Mouse (Mus musculus): ENCODE results near the gene Pnmal2. TPM values are rescaled to one million over a fixed set of nuclear protein-coding genes. Genes with fewer than 3 reads are reported as not detected.

Gene Pnmal2
- polyA plus RNA-seq, 1 experiment from 2014 or later = 2.0 TPM

DNA sequence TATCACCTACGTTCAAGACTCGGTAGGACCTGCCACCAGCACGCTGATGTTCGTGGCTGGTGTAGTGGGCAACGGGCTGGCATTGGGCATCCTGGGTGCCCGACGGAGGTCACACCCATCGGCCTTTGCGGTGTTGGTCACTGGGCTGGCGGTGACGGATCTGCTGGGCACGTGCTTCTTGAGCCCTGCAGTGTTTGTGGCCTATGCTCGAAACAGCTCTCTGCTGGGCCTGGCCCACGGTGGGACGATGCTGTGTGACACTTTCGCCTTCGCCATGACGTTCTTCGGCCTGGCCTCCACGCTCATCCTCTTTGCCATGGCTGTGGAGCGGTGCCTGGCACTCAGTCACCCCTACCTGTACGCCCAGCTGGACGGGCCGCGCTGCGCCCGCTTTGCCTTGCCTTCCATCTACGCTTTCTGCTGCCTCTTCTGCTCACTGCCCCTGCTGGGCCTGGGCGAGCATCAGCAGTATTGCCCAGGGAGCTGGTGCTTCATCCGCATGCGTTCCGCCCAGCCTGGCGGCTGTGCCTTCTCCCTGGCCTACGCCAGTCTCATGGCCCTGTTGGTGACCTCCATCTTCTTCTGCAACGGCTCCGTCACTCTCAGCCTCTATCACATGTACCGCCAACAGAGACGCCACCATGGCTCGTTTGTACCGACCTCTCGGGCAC, 37.5 kb upstream of the Pnmal2 start:
- Histone ChIP-seq H3K4me3 (ENCODE audit: low read depth, low read length) (no peak overlapping the region), H3K9me3 (replicated peaks; ENCODE audit: control insufficient read depth, low read length) (no peaks in the 10 kb centered on the region), H3K4me1 (ENCODE audit: control insufficient read depth, insufficient read depth, low read length) (peaks cover 40% of the 10 kb centered on the region), H3K27ac (ENCODE audit: low read depth, low read length) (no peak overlapping the region), H3K9ac (ENCODE audit: low read depth, low read length) (no peak overlapping the region), H3K27me3 (ENCODE audit: control insufficient read depth, insufficient read depth, low read length) (peaks cover 52% of the 10 kb centered on the region), H3K4me2 (no peak overlapping the region), H3K36me3 (ENCODE audit: control insufficient read depth, insufficient read depth, low read length) (no peaks in the 10 kb centered on the region)
- no peak for ATAC-seq (replicated peaks; ENCODE audit: insufficient number of reproducible peaks, low FRiP score, low TSS enrichment)
- WGBS (ENCODE audit: insufficient replicate concordance) = 84% methylated on average over 41 of the region's 41 CpGs

DNA sequence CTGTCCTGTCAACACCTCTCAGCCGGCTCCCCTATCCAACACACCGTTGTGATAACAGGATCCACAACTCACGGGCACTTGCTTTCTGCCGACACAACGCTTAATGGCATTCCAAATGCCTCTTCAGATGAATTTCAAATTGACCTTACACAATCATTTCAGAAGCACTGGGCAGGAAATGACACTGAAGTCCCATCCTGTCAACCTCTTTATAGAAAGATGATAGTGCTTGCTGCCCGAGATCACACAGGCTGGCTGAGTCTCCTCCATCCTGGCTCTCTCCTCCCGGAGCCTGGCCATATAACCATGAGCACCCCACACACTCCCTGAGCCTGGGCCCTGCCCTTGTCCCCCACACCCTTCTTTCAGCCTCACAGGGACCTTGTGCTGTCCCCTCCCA, 36.6 kb upstream of the Pnmal2 start:
- H3K36me3 ChIP-seq (ENCODE audit: control insufficient read depth, insufficient read depth, low read length) = no peaks in the 10 kb centered on the region
- no peak overlapping the region for H3K9ac ChIP-seq (ENCODE audit: low read depth, low read length)
- H3K9me3 ChIP-seq (replicated peaks; ENCODE audit: control insufficient read depth, low read length) = no peaks in the 10 kb centered on the region
- ATAC-seq (replicated peaks; ENCODE audit: insufficient number of reproducible peaks, low FRiP score, low TSS enrichment) = no peak
- H3K4me1 ChIP-seq (ENCODE audit: control insufficient read depth, insufficient read depth, low read length) = peaks cover 38% of the 10 kb centered on the region
- peaks cover 50% of the 10 kb centered on the region for H3K27me3 ChIP-seq (ENCODE audit: control insufficient read depth, insufficient read depth, low read length)
- WGBS (ENCODE audit: insufficient replicate concordance) = 7% methylated on average over 7 of the region's 7 CpGs
- H3K27ac ChIP-seq (ENCODE audit: low read depth, low read length) = no peak overlapping the region
- H3K4me2 ChIP-seq = no peak overlapping the region
- H3K4me3 ChIP-seq (ENCODE audit: low read depth, low read length) = no peak overlapping the region

DNA sequence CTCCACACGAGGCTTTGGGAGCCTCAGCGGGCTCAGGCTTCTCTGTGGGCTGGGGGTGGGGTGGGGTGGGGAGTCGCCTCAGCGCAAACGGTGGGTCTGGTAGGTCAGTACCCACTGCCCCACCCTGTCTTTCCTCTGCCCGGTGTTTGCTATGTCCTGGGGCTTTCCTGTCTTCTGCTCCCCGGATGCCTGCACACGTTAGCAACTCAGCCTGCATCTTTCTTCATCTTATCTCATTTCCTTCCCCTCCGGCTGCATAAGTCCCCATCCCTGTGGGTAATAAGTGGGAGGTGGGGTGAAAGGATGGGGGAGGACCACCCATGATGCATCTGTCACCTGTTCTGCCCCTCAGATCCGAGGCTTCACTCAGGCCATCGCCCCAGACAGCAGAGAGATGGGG, 36.1 kb upstream of the Pnmal2 start:
- H3K27me3 ChIP-seq (ENCODE audit: control insufficient read depth, insufficient read depth, low read length) = peaks cover 46% of the 10 kb centered on the region
- H3K9ac ChIP-seq (ENCODE audit: low read depth, low read length) = no peak overlapping the region
- peaks cover 38% of the 10 kb centered on the region for H3K4me1 ChIP-seq (ENCODE audit: control insufficient read depth, insufficient read depth, low read length)
- H3K4me2 ChIP-seq = no peak overlapping the region
- H3K4me3 ChIP-seq (ENCODE audit: low read depth, low read length) = no peak overlapping the region
- H3K9me3 ChIP-seq (replicated peaks; ENCODE audit: control insufficient read depth, low read length) = no peaks in the 10 kb centered on the region
- H3K36me3 ChIP-seq (ENCODE audit: control insufficient read depth, insufficient read depth, low read length) = no peaks in the 10 kb centered on the region
- 20% methylated on average over 11 of the region's 11 CpGs for WGBS (ENCODE audit: insufficient replicate concordance)
- H3K27ac ChIP-seq (ENCODE audit: low read depth, low read length) = no peak overlapping the region
- ATAC-seq (replicated peaks; ENCODE audit: insufficient number of reproducible peaks, low FRiP score, low TSS enrichment) = no peak

DNA sequence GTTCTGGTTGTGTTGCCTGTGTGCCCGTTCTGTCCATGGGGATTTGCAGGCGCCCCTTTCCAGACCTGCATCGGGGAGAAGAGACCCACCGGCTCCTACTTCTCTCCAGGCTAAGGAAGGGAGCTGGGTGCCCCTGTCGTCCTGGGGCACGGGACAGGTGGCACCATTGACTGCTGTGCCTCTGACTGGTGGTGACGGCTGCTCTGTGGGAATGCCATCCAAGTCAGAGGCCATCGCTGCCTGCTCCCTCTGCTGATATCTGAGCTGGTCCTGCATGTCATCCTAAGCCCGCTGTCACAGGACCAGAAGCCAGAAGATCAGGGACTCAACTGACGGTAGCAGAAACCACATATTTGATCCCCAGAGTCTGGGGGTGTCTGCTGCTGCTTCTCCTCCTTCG, 35.6 kb upstream of the Pnmal2 start:
- Histone ChIP-seq H3K4me2 (no peak overlapping the region), H3K4me1 (ENCODE audit: control insufficient read depth, insufficient read depth, low read length) (peaks cover 38% of the 10 kb centered on the region), H3K4me3 (ENCODE audit: low read depth, low read length) (no peak overlapping the region), H3K9me3 (replicated peaks; ENCODE audit: control insufficient read depth, low read length) (no peaks in the 10 kb centered on the region), H3K9ac (ENCODE audit: low read depth, low read length) (no peak overlapping the region), H3K27me3 (ENCODE audit: control insufficient read depth, insufficient read depth, low read length) (peaks cover 42% of the 10 kb centered on the region), H3K27ac (ENCODE audit: low read depth, low read length) (no peak overlapping the region), H3K36me3 (ENCODE audit: control insufficient read depth, insufficient read depth, low read length) (no peaks in the 10 kb centered on the region)
- no peak for ATAC-seq (replicated peaks; ENCODE audit: insufficient number of reproducible peaks, low FRiP score, low TSS enrichment)
- WGBS (ENCODE audit: insufficient replicate concordance) = 43% methylated on average over 11 of the region's 11 CpGs

DNA sequence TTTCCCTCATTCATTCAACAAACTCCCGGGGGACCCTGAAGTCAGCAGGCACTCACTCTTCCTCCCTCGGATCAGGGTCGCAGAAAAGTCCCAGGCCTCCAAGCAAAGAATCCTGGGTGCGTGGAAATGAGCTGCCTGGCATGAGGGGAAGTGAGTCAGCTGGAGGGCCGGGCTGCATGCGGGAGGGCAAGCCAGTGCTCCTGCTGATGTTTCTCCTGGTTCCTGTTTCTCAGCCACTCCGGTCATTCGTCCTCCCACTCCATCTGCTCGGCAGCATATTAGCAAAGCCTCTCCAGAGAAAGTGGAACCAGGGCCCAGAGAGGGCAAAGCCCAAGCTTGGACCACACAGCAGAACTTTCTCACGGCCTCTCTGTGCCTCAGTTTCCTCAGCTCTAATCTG, 34.6 kb upstream of the Pnmal2 start:
- no peak overlapping the region for H3K9ac ChIP-seq (ENCODE audit: low read depth, low read length)
- no peak overlapping the region for H3K27ac ChIP-seq (ENCODE audit: low read depth, low read length)
- no peak for ATAC-seq (replicated peaks; ENCODE audit: insufficient number of reproducible peaks, low FRiP score, low TSS enrichment)
- peaks cover 38% of the 10 kb centered on the region for H3K4me1 ChIP-seq (ENCODE audit: control insufficient read depth, insufficient read depth, low read length)
- H3K9me3 ChIP-seq (replicated peaks; ENCODE audit: control insufficient read depth, low read length) = no peaks in the 10 kb centered on the region
- H3K27me3 ChIP-seq (ENCODE audit: control insufficient read depth, insufficient read depth, low read length) = peaks cover 38% of the 10 kb centered on the region
- 40% methylated on average over 10 of the region's 10 CpGs for WGBS (ENCODE audit: insufficient replicate concordance)
- no peaks in the 10 kb centered on the region; the same call in 1 of the 2 replicates for H3K36me3 ChIP-seq (ENCODE audit: control insufficient read depth, insufficient read depth, low read length)
- no peak overlapping the region for H3K4me2 ChIP-seq
- no peak overlapping the region for H3K4me3 ChIP-seq (ENCODE audit: low read depth, low read length)

DNA sequence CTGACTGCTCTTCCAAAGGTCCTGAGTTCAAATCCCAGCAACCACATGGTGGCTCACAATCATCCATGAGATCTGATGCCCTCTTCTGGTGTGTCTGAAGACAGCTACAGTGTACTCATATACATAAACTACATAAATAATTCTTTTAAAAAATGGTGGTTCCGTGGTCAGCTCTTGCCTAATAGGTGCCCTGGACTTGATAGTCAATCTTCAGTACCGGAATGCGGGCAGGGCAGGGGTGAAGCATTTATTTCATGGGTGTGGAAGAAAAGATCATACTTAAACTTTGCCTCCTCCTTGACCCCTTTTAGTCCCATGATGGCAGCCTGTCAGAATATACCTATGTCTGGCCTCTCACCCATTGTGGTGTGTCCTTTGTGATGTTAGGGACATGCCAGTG, 32.6 kb upstream of the Pnmal2 start:
- H3K4me2 ChIP-seq = no peak overlapping the region
- peaks cover 12% of the 10 kb centered on the region for H3K36me3 ChIP-seq (ENCODE audit: control insufficient read depth, insufficient read depth, low read length)
- peaks cover 22% of the 10 kb centered on the region for H3K4me1 ChIP-seq (ENCODE audit: control insufficient read depth, insufficient read depth, low read length)
- ATAC-seq (replicated peaks; ENCODE audit: insufficient number of reproducible peaks, low FRiP score, low TSS enrichment) = no peak
- peaks cover 27% of the 10 kb centered on the region for H3K27me3 ChIP-seq (ENCODE audit: control insufficient read depth, insufficient read depth, low read length)
- H3K9ac ChIP-seq (ENCODE audit: low read depth, low read length) = no peak overlapping the region
- H3K9me3 ChIP-seq (replicated peaks; ENCODE audit: control insufficient read depth, low read length) = no peaks in the 10 kb centered on the region
- no peak overlapping the region for H3K4me3 ChIP-seq (ENCODE audit: low read depth, low read length)
- WGBS (ENCODE audit: insufficient replicate concordance) = 94% methylated on average over 3 of the region's 3 CpGs
- no peak overlapping the region for H3K27ac ChIP-seq (ENCODE audit: low read depth, low read length)

DNA sequence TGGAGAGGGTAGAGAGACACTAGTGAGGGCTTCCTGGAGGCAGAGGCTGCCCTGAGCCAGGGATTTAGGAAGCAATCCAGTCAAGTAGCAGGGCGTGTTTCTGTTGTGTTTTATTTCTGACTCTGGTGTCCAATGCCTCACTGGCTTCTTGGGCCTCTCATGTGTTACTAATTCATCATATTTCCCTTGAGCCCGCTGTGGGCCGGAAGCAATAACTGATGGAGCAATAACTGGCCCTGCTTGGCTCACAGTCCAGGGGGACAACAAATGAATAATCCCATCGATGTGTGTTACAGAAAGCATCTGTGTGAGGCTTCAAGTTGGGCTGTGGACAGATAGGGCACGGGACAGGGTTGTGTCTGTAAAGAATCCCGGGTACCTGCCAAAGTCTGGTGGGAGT, 32.1 kb upstream of the Pnmal2 start:
- peaks cover 23% of the 10 kb centered on the region for H3K27me3 ChIP-seq (ENCODE audit: control insufficient read depth, insufficient read depth, low read length)
- no peak for ATAC-seq (replicated peaks; ENCODE audit: insufficient number of reproducible peaks, low FRiP score, low TSS enrichment)
- WGBS (ENCODE audit: insufficient replicate concordance) = 77% methylated on average over 6 of the region's 6 CpGs
- H3K36me3 ChIP-seq (ENCODE audit: control insufficient read depth, insufficient read depth, low read length) = peaks cover 16% of the 10 kb centered on the region
- H3K27ac ChIP-seq (ENCODE audit: low read depth, low read length) = no peak overlapping the region
- H3K4me2 ChIP-seq = no peak overlapping the region
- H3K4me3 ChIP-seq (ENCODE audit: low read depth, low read length) = no peak overlapping the region
- H3K9ac ChIP-seq (ENCODE audit: low read depth, low read length) = no peak overlapping the region
- no peaks in the 10 kb centered on the region for H3K9me3 ChIP-seq (replicated peaks; ENCODE audit: control insufficient read depth, low read length)
- H3K4me1 ChIP-seq (ENCODE audit: control insufficient read depth, insufficient read depth, low read length) = peaks cover 19% of the 10 kb centered on the region

DNA sequence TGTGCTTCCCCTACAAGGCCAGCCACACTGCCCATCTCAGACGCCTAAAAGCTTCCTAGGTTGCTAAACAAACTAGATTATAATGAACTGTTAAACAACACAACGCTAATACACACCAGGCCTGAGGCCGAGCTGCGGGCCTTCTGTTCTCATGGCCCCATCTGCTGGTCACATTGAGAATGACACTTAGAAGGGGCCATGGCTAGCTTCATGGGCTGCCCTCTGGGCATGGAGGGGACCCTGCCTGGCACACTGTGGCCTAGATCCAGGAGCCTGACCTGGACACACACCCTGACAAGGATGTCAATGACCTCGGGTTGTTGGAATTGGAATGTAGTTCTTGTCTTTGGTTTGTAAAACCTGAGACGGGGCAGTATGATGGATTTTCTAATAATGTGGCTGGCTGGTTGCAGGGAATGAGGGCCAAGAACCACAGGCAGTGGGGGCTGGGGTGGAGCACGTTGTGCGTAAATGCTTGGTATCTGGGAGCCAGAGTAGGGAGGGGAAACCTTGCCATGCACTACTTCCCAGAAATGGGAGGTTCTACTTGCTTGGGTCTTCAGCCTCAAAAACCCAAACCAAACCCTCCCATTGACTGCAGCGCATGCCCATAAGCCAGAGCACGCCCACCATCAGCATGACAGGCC, 30.6 kb upstream of the Pnmal2 start:
- Histone ChIP-seq H3K9me3 (replicated peaks; ENCODE audit: control insufficient read depth, low read length) (no peaks in the 10 kb centered on the region), H3K4me1 (ENCODE audit: control insufficient read depth, insufficient read depth, low read length) (peaks cover 9% of the 10 kb centered on the region), H3K4me3 (ENCODE audit: low read depth, low read length) (no peak overlapping the region), H3K27ac (ENCODE audit: low read depth, low read length) (no peak overlapping the region), H3K36me3 (ENCODE audit: control insufficient read depth, insufficient read depth, low read length) (peaks cover 31% of the 10 kb centered on the region), H3K27me3 (ENCODE audit: control insufficient read depth, insufficient read depth, low read length) (peaks cover 18% of the 10 kb centered on the region), H3K4me2 (no peak overlapping the region), H3K9ac (ENCODE audit: low read depth, low read length) (no peak overlapping the region)
- ATAC-seq (replicated peaks; ENCODE audit: insufficient number of reproducible peaks, low FRiP score, low TSS enrichment) = no peak
- WGBS (ENCODE audit: insufficient replicate concordance) = 37% methylated on average over 10 of the region's 10 CpGs

Data from heart, embryonic 11.5 days (tissue).